Mouse (Mus musculus): ENCODE data around the gene Ift27. TPM values are rescaled to one million over a fixed set of nuclear protein-coding genes. Genes with fewer than 3 reads are reported as not detected.

Gene Ift27
- total RNA-seq, 2 experiments from 2014 or later, result 53.4 to 55.0 TPM

DNA sequence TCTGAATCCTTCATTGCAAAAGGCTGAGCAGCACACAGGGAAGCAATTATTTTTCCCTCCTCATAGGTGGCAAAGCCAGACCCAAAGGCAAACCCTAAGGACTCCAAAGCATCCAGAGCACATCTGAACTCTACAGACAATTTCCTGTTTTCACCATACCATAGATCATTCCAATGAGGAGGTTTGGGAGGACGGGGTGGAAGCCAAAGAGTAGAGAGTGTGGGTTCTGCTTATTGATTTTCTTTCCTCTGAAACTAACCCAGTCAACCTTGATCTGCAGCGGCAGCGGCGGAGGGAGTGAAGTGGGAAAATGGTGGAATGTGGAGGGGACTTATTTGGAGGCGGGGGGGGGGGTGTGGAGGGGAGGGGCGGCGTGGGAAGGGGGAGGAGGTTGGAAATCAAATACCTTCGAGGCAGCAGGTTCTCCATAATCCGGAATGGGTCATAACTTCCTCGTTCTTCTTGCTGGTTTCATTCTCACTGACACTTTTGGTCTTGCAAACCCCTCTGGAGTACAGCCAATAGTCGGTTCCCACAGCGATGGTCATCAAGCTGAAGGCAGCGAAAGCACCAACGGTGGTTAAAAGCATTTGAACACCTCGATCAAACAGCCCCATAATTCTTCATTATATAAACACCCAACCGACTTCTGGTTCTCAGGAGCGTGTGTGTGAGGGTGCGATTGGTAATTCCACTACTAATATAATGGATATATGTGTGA is 55.5 kb downstream of the Ift27 start:
- intact Hi-C loops (cut with DNase I; ENCODE audit: low total_unique reads), result loop anchor here (10.0 kb wide), 1 partner anchor 184 kb away; no protein-coding TSS in a partner anchor
- DNase-seq, result no peak

GRCm38 (mm10) chr15:78117731-78118130 is 56.2 kb downstream of the Ift27 start:
- no peak for DNase-seq
- intact Hi-C loops (cut with DNase I; ENCODE audit: low total_unique reads), result loop anchor here (10.0 kb wide), 1 partner anchor 183 kb away; no protein-coding TSS in a partner anchor

DNA sequence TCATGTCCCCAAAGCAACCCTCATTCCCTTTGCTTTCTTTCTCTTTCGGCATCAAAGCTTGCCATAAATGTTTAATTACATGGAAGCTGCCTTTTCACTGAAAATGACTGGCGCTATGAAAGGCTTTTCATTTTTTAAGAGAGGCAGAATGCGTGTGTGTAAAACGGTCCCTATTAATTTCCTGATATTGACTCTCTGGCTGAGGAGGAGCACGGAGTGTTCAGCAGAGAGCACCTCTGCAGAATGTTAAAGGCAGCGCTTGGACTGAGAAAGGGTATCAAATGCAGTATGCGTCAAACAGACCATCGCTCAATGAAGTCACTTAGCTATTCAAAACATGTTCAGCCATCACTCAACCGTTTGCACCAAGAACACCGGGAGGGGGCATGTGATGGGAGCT is 57.0 kb downstream of the Ift27 start:
- intact Hi-C loops (cut with DNase I; ENCODE audit: low total_unique reads), result loop anchor here (10.0 kb wide), 1 partner anchor 182 kb away; no protein-coding TSS in a partner anchor
- DNase-seq, result no peak

- no peak for DNase-seq
- intact Hi-C loops (cut with DNase I; ENCODE audit: low total_unique reads), result loop anchor here (10.0 kb wide), 1 partner anchor 181 kb away; no protein-coding TSS in a partner anchor
These were observed 57.7 kb downstream of the Ift27 start for GRCm38 (mm10) chr15:78116244-78116643.

Other genes with a start within 250 kb of the Ift27 start
- 100 to 1,000 TPM; 221 to 245 TPM for gene Txn2, start 245.1 kb downstream of the Ift27 start, total RNA-seq (2021)
- gene Foxred2, start 217.4 kb downstream of the Ift27 start, total RNA-seq (2021), result 1 to 10 TPM; 1.2 to 1.6 TPM
- gene Eif3d, start 203.3 kb downstream of the Ift27 start, total RNA-seq (2021), result 10 to 100 TPM; 67.7 to 73.6 TPM
- not detected for gene Cacng2, start 54.1 kb downstream of the Ift27 start, total RNA-seq (2021)
- over 10,000 TPM; 19,167 to 21,154 TPM for gene Pvalb, start 32.3 kb upstream of the Ift27 start, total RNA-seq (2021)
- 1 to 10 TPM in 1 of 2 experiments, under 1 TPM in 1; 1.00 to 3.0 TPM for gene Ncf4, start 70.7 kb upstream of the Ift27 start, total RNA-seq (2021)
- 1 to 10 TPM in 1 of 2 experiments, under 1 TPM in 1; 0.93 to 1.9 TPM for gene Csf2rb2, start 131.6 kb upstream of the Ift27 start, total RNA-seq (2021)
- gene Csf2rb, start 151.6 kb upstream of the Ift27 start, total RNA-seq (2021), result 1 to 10 TPM; 1.1 to 2.1 TPM
- not detected for gene Tex33, start 221.8 kb upstream of the Ift27 start, total RNA-seq (2021)
- 10 to 100 TPM; 19.6 to 21.2 TPM for gene Tst, start 231.8 kb upstream of the Ift27 start, total RNA-seq (2021)
- 10 to 100 TPM; 49.4 to 49.8 TPM for gene Mpst, start 232.3 kb upstream of the Ift27 start, total RNA-seq (2021)

Measured in gastrocnemius, postnatal 14 days (tissue).